Mouse (Mus musculus): Measurements from ENCODE around the gene Ttll7.

The Ttll7 gene

DNA sequence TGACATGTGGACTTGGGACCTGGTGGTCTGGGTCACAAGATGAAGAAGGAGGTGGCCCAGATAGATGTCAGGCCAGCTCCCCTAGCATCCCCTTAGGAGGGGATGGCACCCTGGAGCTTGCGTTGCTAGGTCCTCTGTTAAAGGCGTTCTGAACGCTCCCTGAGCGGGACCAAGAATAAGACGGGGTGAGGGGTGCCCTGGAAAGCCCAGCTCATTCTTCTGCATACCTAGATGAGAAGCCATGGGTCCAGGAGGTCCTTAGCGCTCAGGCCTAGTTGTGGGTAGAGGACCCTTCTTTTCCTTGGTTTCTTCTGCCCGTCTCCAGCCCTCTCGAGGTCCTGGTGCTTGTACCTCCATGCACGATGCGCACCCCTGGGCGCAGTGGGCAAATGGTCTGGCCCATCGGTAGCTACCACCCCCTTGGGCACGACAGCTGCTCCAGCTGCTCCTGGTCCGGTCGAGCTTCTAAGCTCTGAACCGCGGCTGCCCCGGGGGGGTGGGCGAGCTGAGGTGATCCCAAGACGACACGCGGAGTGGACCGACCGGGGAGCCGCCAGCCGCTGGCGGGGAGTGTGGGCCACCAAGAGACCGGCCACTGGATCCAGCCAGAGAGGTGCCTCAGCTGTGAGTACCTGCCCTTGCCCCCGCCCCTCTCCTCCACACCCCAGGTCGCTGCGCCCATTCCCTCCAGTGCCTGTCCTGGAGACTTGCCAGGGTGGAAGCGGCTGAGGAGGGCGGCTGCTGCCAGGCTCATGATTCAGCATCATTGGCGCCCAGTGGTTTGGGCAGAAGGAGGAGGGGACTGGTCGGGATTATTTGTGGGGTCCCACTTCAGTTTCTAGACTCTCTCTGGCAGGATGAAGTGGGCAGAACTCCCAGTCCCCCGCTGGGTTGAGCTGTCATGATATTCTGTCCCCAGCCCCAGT is at the start of gene Ttll7:
TSS of gene Ttll7 (plus strand) at position 402 of the 926 bp plus-strand sequence.
- DNase-seq, result peak; percentile 87

- DNase-seq, result peak; percentile 75
Measured at GRCm38 (mm10) chr3:146812041-146812878, 39.9 kb upstream of the Ttll7 start.

DNA sequence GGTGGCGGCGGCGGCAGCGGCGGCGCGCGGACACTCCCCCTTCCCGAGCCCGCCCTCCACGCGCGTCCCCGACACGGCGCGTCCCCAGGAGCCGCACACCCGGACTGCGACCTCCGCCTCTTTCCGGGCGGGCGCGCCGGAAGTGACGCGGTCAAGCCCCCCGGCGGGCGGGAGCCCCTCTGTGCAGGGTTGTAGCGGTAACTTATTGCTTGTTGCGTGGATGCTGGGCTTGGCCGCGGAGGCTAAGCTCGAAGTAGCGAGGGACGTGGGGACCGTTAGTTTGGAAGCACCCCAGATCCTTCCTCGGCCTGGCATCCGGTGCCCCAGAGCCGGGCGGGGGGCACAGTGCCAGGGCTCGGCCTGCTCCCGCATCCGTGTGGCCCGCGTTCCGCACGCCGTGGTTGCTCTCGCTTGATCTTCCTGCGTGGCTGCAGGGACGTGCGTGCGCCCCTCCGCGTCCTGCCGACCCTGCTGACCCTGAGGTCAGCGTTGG is 39.2 kb upstream of the Ttll7 start, which contains the start of gene Prkacb:
TSS of gene Prkacb (minus strand) at position 90 of the 493 bp plus-strand sequence.
- DNase-seq, result peak; percentile 96

- no peak for DNase-seq
Measured at GRCm38 (mm10) chr3:146813624-146814023, 38.5 kb upstream of the Ttll7 start.

DNA sequence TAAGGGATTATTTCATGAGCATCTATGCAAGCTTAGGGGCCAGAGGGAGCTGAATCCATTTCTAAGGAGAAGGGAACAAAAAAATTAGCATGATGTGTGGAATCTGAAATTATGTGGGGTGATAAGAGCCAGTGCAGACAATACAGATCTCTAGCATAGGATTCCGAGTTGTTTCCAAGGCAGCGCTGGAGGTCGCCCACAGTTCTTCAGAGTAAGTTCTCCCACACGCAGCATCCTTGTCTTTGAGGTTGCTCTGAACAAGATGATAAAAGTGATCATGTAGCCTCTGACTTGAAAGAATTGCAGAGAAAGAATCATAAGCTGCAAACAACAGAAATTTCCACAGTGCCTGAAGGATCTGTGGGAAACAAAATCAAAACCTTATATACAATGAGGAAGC is 31.4 kb upstream of the Ttll7 start:
- DNase-seq, result no peak

DNA sequence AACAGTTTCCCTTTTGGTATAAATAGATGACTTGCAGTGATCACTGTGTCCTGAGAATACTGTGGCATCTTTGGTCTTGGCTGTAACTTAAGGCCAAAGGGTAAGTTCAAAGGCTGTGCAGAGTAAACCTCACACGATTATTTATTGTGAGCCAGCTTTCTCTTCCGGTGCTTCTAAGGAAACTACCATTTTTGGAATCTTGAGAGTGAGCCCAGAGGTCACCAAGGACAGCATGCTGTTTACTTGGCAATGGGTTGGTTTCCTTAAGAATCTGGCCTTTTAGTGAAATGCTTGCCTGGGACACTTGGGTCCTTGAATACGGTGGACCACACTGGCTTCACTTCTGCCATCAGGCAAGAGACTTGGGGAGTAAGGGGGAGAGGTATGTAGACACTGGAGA is 9.4 kb upstream of the Ttll7 start:
- DNase-seq, result no peak

- DNase-seq, result no peak
Measured at GRCm38 (mm10) chr3:146843470-146843869, 8.7 kb upstream of the Ttll7 start.

- no peak for DNase-seq
Measured at GRCm38 (mm10) chr3:146846237-146846636, 5.9 kb upstream of the Ttll7 start.

- no peak for DNase-seq
Measured at GRCm38 (mm10) chr3:146848112-146848511, 4.1 kb upstream of the Ttll7 start.

- no peak for DNase-seq
Measured at GRCm38 (mm10) chr3:146849360-146849759, 2.8 kb upstream of the Ttll7 start.

- DNase-seq, result no peak
Measured at GRCm38 (mm10) chr3:146854473-146855087, 2.4 kb downstream of the Ttll7 start.

- DNase-seq, result no peak
Measured at GRCm38 (mm10) chr3:146857373-146857772, 5.2 kb downstream of the Ttll7 start.

DNA sequence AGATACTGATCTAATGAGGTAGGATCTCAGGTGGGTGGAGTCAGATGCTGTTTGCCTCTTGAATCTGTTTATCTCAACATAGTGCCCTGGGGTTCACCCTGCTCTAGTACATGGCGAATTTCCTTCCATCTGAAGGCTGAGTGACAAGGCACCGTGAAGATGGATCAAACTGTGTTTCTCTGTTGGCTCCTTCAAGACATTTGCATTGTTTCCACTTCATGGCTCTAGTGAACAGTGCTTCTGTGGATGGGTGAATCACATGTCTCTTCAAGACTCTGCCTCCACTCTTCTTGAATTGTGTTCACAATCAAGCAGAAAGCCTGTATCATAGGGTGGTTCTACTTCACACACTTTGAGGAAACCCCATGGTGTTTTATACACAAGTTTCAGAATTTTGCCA is 8.1 kb downstream of the Ttll7 start:
- no peak for DNase-seq

- DNase-seq, result no peak
Measured at GRCm38 (mm10) chr3:146866563-146866962, 14.4 kb downstream of the Ttll7 start.

- DNase-seq, result no peak
Measured at GRCm38 (mm10) chr3:146871954-146872353, 19.8 kb downstream of the Ttll7 start.

- no peak for DNase-seq
Measured at GRCm38 (mm10) chr3:146875929-146876328, 23.8 kb downstream of the Ttll7 start.

GRCm38 (mm10) chr3:146893931-146894330 is 41.8 kb downstream of the Ttll7 start:
- no peak for DNase-seq

DNA sequence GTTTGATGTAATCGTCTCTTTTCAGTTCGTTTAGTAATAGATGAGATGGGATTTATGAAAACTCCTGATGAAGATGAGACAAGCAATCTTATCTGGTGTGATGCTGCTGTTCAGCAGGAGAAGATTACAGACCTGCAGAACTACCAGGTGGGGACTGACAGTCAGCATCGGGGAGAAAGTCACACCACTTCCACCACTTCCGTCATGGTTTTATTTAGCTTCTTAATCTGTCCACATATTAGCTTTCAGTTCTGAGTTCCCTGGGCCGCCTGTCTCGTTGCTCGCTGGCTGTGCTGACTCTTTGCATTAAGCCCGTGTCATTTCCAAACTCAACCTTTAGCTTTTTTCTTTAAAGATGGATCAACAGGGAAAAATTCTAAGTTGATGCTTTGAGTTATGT is 44.4 kb downstream of the Ttll7 start:
- DNase-seq, result no peak

DNA sequence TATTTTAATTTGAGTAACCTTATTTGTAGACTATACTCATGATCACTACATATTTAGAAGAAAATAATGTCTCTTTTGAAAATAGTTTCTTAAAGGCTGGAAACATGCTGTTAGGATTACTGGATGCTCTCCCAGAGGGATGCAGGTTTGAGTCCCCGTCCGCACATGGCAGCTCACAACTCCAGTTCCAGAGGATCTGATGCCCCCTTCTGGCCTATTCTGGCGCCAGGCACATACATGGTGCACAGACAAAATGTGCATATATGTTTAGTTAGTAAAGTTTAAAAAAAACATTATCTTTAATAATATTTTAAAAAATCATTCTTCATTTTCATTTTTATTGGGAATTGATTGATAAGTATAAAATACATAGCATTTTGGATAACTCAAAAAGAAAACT is 47.9 kb downstream of the Ttll7 start:
- DNase-seq, result peak; percentile 13

DNA sequence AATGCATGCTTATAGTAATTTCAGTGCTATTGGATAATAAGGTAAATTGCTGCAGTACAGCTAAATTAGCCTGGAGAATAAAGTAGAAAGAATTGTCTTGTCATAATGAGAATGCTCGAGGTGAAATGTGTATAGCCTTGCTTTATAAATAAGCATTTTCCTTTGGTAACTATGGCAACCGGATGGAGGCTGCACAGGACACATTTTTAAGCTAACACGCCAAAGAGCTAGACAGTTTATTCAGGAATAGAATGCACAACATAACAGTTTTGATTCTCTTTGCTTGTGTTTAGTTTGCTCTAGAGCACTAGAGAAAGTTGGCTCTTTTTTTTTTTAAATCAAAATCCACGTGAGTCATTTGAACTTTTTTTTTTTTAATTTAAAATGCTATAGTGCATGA is 49.6 kb downstream of the Ttll7 start:
- DNase-seq, result no peak

DNA sequence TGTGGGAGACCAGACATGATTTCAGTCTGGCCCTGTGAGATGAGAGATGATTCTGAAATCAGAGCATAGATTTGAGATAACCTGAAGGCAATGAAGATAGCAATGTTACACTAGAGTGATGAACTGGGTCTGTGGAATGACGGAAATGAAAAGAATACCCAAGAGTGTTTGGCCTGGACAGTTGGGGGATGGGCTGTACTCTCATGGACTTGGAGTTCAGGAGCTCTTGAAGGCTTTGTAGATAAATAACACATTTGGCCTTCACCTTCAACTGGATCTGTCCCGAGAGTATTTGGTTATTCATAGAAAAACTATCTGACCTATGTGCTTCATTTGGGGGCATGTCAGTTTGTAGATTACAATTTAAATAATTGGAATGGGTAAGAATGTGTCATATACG is 53.4 kb downstream of the Ttll7 start:
- DNase-seq, result no peak

DNA sequence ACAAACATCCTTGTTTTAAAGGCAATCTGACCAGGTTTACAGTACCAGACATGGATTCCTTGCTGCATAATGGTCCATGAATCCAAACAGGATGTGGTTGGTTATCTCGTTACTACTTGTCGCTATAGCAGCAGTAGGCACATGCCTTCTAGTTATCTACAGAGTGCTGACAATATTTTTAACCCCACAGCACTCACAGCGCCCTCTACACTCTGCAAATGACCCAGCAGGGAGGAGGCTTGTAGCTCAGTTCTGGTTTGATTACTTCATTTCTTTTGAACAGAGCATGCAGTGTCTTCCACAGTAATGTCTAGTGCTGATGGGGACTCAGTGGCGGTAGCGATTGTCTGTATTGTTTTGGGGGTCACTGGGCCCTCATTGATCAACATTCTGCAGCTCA is 56.8 kb downstream of the Ttll7 start:
- DNase-seq, result no peak

DNA sequence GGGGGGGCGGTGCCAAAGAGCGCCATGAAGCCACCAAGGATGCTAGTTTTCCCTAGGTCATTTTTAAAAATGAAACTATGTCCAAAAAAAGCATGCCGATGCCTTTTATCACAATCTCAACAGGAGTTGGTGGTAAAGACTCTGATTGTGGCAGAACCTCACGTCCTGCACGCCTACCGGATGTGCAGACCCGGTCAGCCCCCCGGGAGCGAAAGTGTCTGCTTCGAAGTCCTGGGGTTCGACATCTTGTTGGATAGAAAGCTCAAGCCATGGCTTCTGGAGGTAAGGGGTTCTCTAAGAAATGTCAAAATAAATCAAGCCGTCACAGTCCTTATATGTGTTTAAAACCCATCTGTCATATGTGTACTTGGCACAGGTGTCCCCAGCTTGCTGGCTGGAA is 60.9 kb downstream of the Ttll7 start:
- DNase-seq, result no peak

Measured in kidney, postnatal 10 days (tissue).